Mouse (Mus musculus) bone marrow macrophage, adult 2 months (primary cell): Measurements from ENCODE around the gene Hoxd10. TPM values are rescaled to one million over a fixed set of nuclear protein-coding genes. Genes with fewer than 3 reads are reported as not detected.

Source experiments
- H3K27ac ChIP-seq: 2 replicates; pipeline ENCODE4 v1.5.1; 2012; ENCODE audit warnings: low read depth, low read length; ENCODE audit not compliant: insufficient read depth
- H3K4me1 ChIP-seq: 2 replicates; pipeline ENCODE4 v1.6.1; 2012; ENCODE audit warnings: low read length; ENCODE audit not compliant: control insufficient read depth, insufficient read depth
- H3K4me3 ChIP-seq: 2 replicates; pipeline ENCODE4 v1.5.1; 2012; ENCODE audit warnings: mild to moderate bottlenecking, low read length, moderate library complexity; ENCODE audit not compliant: insufficient read depth
- CTCF ChIP-seq: IDR thresholded peaks from 2 replicates; pipeline ENCODE4 v1.5.1; 2012; ENCODE audit warnings: low read depth, mild to moderate bottlenecking, low read length, moderate library complexity
- POLR2A ChIP-seq: IDR thresholded peaks from 2 replicates; pipeline ENCODE4 v1.6.1; 2012; ENCODE audit warnings: mild to moderate bottlenecking, low read depth, low read length, borderline replicate concordance
- polyA plus RNA-seq: library from polyadenylated mRNA; stranded (reverse); fragments of >200 nt; gene quantifications from 2 replicates; pipeline ENCODE4 v1.2.4, GENCODE M21; 2012; ENCODE audit not compliant: missing spikeins, insufficient read depth, insufficient read length

Hoxd10 gene
- polyA plus RNA-seq, 1 experiment, result not detected

DNA sequence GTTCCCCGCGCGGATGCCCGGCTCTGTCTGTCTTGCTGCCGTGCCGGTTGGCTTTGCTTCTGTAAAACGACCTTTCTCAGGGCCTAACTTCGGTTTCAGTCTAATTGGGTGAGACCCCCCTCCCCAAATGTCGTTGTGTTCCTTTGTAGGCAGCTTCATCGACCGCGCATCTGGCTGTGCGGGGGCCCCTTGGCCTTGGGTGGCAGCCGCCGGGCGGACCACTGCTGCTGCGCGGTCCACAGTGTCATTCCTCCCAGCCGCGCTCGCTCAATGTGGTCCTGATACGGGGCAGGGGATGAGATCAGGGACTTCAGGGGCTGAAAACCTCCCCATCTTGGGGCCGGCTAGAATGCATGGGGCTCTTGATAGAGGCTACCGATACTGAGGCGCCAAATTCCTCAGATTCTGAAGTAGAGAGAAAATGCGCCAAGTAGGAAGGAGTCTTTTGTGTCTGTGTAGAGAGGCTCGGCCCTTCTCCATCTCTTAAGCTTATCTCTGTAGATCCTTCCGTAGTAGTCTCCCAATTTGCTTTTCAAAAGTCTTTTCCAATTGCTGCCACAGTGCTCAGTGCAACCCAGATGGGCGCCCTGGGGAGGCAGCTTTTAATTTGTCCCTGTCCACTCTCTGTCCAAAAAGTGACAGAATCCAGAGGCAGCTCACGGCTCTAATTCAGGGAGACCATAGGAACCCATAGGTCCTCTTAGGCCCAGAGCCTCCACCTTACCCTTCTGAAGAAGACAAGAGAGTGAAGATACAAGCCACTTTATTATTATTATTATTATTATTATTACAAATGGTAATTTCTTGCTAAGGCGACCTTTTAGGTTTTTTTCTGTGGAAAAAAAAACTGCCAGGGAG is 3.8 kb upstream of the Hoxd10 start:
- H3K4me3 ChIP-seq, result no peak overlapping the region
- H3K4me1 ChIP-seq, result no peaks in the 10 kb centered on the region
- no peak for TF ChIP-seq CTCF
- TF ChIP-seq POLR2A, result no peak
- H3K27ac ChIP-seq, result no peak overlapping the region

DNA sequence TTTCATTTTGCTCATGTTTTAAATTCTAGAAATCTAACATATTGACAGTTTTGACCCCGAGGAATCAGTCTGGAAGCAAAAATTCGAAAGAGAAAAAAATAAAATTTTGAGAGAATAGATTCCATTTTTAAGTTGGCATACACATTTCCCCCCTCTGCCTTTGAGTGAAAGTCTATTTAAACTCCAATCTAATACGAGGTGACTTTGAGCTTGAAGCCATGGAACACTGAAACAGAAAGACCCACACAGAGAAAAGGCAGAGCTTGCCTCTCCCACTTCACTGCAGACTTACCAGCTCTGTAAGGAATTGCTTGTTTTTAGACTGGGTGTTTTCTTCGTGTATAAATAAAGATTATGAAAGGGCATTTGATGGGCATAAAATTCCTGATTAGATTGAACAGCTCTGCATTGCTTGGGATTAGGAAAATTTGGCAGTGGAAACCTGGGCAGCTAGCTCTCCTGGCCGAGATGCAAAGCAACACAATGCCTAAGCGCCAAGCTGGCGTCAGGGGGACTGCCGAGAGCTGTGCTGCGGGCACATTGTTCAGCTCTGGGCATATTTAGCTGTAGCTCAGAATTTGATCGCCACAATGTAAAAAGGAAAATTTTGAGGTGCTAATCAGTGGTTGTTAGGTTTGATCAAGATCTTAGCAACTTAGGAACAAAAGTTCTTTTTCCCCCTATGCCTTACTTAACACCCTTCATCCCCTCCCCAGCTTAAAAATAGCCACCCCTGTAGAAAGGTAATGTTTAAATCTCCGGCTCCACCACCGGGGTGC is 2.7 kb upstream of the Hoxd10 start:
- TF ChIP-seq POLR2A (no peak), CTCF (no peak)
- Histone ChIP-seq H3K4me1 (no peaks in the 10 kb centered on the region), H3K4me3 (no peak overlapping the region), H3K27ac (no peak overlapping the region)

- no peaks in the 10 kb centered on the region for H3K4me1 ChIP-seq
- TF ChIP-seq CTCF (no peak), POLR2A (no peak)
- no peak overlapping the region for H3K27ac ChIP-seq
- no peak overlapping the region for H3K4me3 ChIP-seq
These were observed 2.0 kb upstream of the Hoxd10 start for GRCm38 (mm10) chr2:74689574-74690337.

DNA sequence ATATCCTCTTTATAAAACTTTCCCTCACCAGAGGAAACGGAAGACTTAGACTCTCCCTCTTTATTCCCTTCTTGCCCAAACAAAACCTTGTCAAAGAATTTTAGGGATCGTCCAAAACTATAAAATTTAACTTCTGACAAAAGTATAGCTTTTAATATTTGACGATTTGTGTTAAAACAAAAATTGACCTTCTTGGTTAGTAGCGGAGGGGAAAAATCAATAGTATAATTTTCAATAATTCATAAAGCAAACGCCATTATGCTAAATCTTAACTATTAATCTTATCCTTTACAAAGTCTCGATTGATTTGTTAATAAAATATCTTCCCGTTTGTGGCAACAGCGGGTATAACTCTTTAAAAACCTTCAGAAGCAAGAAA is 1.4 kb upstream of the Hoxd10 start:
- Histone ChIP-seq H3K4me1 (no peaks in the 10 kb centered on the region), H3K4me3 (no peak overlapping the region), H3K27ac (no peak overlapping the region)
- TF ChIP-seq CTCF, result no peak
- no peak for TF ChIP-seq POLR2A

DNA sequence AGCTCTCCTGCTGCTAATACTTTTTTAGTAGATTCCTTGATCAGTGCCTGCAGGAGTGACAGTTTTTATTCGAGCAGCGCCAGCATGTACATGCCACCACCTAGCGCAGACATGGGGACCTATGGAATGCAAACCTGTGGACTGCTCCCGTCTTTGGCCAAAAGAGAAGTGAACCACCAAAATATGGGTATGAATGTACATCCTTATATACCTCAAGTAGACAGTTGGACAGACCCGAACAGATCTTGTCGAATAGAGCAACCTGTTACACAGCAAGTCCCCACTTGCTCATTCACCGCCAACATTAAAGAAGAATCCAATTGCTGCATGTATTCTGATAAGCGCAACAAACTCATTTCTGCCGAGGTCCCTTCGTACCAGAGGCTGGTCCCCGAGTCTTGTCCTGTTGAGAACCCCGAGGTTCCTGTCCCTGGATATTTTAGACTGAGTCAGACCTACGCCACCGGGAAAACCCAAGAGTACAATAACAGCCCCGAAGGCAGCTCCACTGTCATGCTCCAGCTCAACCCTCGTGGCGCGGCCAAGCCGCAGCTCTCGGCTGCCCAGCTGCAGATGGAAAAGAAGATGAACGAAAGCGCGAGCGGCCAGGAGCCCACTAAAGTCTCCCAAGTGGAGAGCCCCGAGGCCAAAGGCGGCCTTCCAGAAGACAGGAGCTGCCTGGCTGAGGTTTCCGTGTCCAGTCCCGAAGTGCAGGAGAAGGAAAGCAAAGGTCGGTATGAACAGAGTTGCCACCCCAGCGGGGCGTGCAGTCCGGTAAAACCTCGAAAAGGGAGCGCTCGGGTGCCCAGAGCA is 477 bp downstream of the Hoxd10 start:
- no peaks in the 10 kb centered on the region for H3K4me1 ChIP-seq
- no peak overlapping the region for H3K27ac ChIP-seq
- no peak overlapping the region for H3K4me3 ChIP-seq
- no peak for TF ChIP-seq POLR2A
- no peak for TF ChIP-seq CTCF

GRCm38 (mm10) chr2:74692808-74693431 is 1.2 kb downstream of the Hoxd10 start:
- no peaks in the 10 kb centered on the region for H3K4me1 ChIP-seq
- no peak overlapping the region for H3K27ac ChIP-seq
- TF ChIP-seq CTCF (no peak), POLR2A (no peak)
- H3K4me3 ChIP-seq, result no peak overlapping the region

DNA sequence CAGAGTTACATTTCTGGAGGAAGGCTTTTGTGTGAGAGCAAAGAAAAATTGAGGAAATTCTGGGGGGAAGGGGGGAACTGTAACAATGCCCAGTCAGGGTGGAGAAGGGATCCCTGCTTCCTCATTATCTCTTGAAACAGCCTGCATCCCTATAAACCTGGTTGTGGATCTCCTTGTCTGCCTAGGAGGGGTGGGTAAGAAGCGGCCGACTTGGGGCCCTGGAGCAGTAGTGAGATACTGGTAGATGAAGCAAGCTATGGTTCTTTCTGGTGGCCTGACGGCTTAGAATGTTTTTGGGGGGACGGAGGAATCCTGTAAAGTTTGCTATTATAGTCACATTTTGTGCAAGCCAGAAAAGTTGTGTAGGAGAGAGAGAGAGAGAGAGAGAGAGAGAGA is 1.7 kb downstream of the Hoxd10 start:
- Histone ChIP-seq H3K27ac (no peak overlapping the region), H3K4me3 (no peak overlapping the region), H3K4me1 (no peaks in the 10 kb centered on the region)
- no peak for TF ChIP-seq POLR2A
- no peak for TF ChIP-seq CTCF

- peak; percentile 71 for TF ChIP-seq CTCF
- TF ChIP-seq POLR2A, result no peak
- H3K4me3 ChIP-seq, result no peak overlapping the region
- no peak overlapping the region for H3K27ac ChIP-seq
- H3K4me1 ChIP-seq, result no peaks in the 10 kb centered on the region
These were observed 2.3 kb downstream of the Hoxd10 start for GRCm38 (mm10) chr2:74694066-74694465.
